Mouse (Mus musculus): ENCODE results near the gene Slc5a11.

Gene Slc5a11

GRCm38 (mm10) chr7:123212316-123212715 is 2.3 kb upstream of the Slc5a11 start:
- no peak for DNase-seq (ENCODE audit: low spot score)

DNA sequence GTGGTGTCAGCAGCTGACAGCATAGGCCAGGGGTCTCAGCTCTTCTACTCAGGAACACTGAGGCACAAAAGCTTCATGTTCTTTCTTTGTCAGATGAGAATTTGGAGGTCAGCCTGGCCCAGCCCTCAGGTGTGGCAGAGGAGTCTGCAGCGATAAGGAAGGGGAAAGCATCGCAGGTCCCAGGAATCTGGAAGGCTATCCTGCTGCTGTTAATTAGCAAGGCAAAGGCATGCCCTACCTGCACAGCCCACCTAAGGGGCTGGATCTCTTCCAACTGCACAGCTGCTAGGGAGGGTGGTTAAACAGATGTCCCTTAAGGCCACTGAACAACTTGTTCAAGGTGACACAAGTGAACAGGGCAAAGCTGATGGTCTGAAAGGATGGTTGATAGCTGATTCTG is 558 bp downstream of the Slc5a11 start:
- DNase-seq (ENCODE audit: low spot score), result no peak

GRCm38 (mm10) chr7:123217448-123218354 is 3.1 kb downstream of the Slc5a11 start:
- no peak for DNase-seq (ENCODE audit: low spot score)

DNA sequence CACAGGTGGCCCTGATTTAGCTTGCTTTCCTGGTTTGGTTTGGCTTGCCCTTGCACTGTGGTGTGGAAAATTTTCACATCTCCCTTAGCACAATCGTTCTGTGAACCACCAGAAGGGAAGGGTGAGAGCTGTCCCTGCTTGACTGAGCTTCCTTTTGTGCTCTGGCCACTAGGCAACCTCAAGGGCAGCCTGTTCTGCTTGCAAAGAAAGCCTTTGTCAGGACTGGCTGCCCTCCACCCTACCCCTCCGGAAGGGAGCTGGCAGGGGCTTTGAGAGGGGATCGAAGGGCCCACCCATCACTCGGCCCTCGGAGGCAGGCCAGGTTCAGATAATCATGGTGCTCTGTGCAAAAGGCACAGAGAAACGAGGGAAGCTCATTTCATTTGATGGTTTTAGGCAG is 4.0 kb downstream of the Slc5a11 start:
- DNase-seq (ENCODE audit: low spot score), result no peak

GRCm38 (mm10) chr7:123219781-123220632 is 5.4 kb downstream of the Slc5a11 start:
- no peak for DNase-seq (ENCODE audit: low spot score)

DNA sequence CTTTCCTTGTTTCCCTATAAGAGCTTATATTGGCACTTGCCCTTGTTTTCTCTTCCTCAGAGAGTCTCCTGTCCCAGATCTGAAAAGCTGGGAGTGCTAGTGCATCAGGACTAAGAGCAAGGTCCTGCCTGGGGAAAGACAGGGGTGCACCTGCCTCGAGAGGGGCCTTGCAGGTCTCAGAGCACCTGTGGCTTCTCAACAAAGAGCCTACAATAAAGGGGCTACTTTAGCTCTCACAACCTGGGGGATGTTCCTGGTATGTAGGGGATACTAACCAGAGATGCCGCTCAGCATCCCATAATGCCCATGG is 6.0 kb downstream of the Slc5a11 start:
- no peak for DNase-seq (ENCODE audit: low spot score)

- no peak for DNase-seq (ENCODE audit: low spot score)
Observed at GRCm38 (mm10) chr7:123224076-123224475, 9.5 kb downstream of the Slc5a11 start.

GRCm38 (mm10) chr7:123225159-123225558 is 10.6 kb downstream of the Slc5a11 start:
- no peak for DNase-seq (ENCODE audit: low spot score)

- no peak for DNase-seq (ENCODE audit: low spot score)
Observed at GRCm38 (mm10) chr7:123235449-123235848, 20.9 kb downstream of the Slc5a11 start.

DNA sequence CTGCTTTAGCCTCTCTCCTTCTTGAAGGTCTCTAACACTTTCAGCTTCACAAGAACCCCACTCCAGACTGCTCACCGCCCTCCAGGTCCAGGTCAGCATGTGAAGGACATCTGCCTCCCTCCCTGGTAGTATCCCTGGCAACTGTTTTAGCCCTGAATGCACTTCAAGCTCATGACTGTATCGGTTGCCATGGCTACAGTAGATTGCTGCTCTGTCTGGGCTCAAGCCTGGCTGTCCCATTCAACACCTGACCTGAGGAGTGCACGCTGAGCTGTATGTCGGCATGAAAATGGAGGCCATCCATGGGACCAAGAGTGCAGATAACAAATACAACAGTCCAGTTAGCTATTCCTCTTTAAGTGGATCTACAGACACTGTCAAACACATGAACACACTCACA is 24.0 kb downstream of the Slc5a11 start:
- DNase-seq (ENCODE audit: low spot score), result no peak

DNA sequence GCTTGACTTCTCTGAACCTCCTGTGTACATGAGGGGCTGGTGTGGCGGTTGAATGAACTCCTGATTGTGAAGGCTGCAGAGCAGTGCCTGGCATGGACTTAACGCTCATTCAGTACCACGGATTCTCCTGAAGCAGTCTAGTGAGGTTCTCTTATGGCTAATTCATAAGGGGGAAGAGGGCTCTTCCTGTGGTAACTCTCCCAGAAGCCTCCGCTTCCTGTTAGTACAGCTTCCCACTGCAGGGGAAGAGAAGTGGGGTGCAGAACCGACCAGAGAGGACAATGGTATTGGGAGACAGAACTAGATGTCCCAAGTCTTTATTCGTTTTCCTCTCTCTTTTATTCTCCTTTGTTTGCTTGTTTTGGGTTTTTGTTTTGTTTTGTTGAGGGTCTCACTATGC is 25.5 kb downstream of the Slc5a11 start:
- DNase-seq (ENCODE audit: low spot score), result no peak

DNA sequence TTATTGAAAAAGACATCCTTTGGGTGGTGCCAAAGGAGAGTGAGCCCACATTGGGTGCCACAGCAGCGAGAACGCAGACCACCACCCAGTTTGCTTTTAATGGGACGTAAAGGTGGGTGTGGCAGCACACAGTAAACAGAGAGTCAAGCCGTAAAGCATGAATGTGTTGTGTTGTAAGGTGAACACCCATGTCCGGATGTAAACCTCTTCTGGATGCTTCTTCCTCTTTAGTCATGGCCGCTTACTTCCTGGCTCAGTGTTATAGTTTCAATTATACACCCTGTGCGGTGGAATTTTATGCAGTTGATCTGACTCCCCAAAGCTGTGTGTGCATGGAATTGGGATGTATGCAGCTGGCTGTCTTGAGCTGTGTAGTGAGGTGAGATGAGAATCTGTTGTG is 27.7 kb downstream of the Slc5a11 start:
- DNase-seq (ENCODE audit: low spot score), result no peak

DNA sequence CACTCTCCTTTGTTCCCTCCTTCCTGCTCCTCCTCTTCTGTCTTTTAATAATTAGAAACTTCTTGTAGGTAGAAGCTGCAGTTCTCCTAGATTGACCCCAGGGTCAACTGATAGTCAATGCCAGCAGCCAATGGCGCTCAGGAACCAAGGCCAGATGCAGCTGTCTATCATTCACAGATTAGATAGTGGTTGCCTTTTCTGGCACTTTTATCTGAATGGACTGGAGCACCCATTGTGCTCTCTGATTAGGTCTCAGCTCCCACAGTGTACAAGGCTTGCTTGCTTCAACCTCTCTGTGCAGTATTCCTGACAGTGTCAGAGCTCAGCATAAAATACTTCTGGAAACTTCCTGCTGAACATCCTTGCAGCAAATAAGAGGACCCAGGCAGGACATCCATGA is 30.3 kb downstream of the Slc5a11 start:
- no peak for DNase-seq (ENCODE audit: low spot score)

- no peak for DNase-seq (ENCODE audit: low spot score)
Observed at GRCm38 (mm10) chr7:123246504-123247084, 32.0 kb downstream of the Slc5a11 start.

DNA sequence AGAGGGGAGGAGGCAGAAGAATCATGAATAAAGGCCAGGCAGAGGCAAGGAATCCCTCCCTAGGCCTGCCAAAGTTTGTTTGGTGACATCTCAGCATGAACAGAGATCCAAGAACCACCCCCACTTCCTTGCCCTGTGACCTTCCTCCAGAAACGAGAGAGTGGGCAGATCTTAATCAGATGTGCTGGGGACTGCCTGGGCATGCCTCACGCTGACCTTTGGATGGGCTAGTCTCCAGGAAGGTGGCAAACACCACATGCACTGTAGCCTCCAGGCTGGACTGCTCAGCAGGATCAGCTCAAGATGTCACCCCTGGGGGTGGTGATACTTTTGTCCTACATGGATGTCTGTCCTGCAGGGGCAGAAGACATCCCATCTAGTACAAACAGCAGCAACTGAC is 33.6 kb downstream of the Slc5a11 start:
- DNase-seq (ENCODE audit: low spot score), result no peak

DNA sequence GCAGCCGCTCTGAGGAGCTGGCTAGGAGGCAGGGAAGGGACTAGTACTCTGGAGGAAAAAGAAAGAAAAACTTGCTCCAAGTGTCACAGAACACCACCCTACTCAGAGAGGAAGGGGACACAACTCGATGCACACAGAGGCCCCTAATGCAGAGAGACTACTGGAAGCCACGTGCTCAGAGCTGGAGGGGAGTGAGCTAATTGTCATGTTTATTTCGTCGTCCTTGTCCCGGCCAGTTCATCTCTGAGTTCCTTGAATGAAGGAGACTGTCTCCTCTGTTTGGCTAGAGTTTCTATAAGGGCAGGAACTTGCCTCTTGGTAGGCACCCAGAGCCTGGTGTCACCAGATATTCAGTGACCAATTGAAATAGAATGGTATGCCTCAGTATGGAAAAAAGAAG is 36.8 kb downstream of the Slc5a11 start:
- no peak for DNase-seq (ENCODE audit: low spot score)

GRCm38 (mm10) chr7:123253396-123253795 is 38.8 kb downstream of the Slc5a11 start:
- DNase-seq (ENCODE audit: low spot score), result no peak

DNA sequence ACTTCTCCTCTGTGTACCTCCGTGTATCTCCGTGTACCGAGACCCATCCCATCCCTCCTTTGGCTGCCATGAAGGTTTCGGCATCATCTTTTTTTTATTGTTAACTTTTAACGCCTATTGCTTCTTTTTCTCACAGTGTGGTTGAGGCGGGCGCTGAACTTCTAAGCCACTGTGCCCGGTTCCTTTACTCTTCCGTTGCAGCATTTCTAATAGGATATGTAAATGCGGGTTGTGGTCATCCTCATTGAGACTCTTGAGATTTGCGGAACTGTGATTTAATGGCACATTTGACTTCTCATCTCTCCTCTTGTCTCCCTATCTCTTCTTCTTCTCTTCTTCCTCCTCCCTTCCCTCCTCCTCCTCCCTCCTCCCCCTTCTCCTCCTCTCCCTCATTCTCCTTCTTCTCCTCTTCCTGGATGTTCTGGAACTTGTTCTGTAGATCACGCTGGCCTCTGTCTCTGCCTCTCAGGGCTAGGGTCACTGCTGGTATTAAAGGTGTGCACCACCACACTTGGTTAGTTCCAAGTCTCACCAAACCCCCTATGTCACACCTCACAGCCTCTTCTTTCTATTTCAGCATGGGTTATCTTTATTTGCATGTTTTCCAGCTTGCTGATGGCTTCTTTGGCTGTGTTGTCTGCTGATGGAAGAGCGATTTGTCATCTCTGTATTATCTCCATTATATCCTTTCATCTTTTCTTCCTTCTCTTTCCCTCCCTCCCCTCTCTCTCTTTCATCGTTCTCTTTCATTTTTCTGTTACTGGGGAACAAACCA is 39.8 kb downstream of the Slc5a11 start:
- DNase-seq (ENCODE audit: low spot score), result no peak

- DNase-seq (ENCODE audit: low spot score), result no peak
Observed at GRCm38 (mm10) chr7:123258103-123258502, 43.5 kb downstream of the Slc5a11 start.

GRCm38 (mm10) chr7:123273056-123273455 is 58.5 kb downstream of the Slc5a11 start:
- DNase-seq (ENCODE audit: low spot score), result no peak

- no peak for DNase-seq (ENCODE audit: low spot score)
Observed at GRCm38 (mm10) chr7:123276568-123276967, 62.0 kb downstream of the Slc5a11 start.

- DNase-seq (ENCODE audit: low spot score), result no peak
Observed at GRCm38 (mm10) chr7:123279797-123280196, 65.2 kb downstream of the Slc5a11 start.
